Mouse (Mus musculus) kidney, postnatal 10 days (tissue): Measurements from ENCODE around the gene Vmn1r56.
"Not testable (repeated sequence)": the region's sequence is repeated elsewhere in the genome, so short reads cannot be mapped to it uniquely, and the experiment has no call there.

Source experiments
- DNase-seq: peaks from one replicate; pipeline ENCODE4 v3.0.0; 2021; ENCODE audit warnings: mixed read lengths

The Vmn1r56 gene

GRCm38 (mm10) chr7:5196647-5197046, at the start of gene Vmn1r56:
Gene Vmn1r56, minus strand, starts transcription at chr7:5196747.
- not testable (repeated sequence) for DNase-seq

- DNase-seq, result not testable (repeated sequence)
These were observed 21.6 kb upstream of the Vmn1r56 start, which contains the start of gene Vmn1r57 for GRCm38 (mm10) chr7:5218193-5218592. Gene Vmn1r57, plus strand, starts transcription at chr7:5218493.

DNA sequence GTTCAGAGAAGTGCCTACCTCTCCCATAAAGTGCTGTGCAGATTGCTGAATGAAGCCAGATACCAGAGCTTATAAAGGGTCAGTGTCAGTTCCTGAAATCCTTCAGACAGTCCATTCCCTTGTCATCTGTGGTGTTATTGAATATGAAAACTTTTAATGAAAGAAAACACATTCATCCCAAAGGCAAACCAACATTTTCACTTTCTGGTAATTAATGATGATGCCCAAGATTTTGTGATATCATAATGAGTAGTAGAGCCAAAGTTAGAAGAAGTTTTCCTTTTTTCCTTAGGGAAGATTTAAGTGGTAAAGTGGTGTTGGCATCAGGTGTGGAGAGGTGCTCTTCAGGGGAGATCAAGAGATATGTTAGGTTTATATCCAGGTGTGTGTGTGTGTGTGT, 47.0 kb downstream of the Vmn1r56 start, which contains the start of gene Vmn1r55:
Gene Vmn1r55, minus strand, starts transcription at position 101 of the 400 bp plus-strand sequence.
- DNase-seq, result not testable (repeated sequence)
